Mouse (Mus musculus): ENCODE results near the gene Spop. TPM values are rescaled to one million over a fixed set of nuclear protein-coding genes. Genes with fewer than 3 reads are reported as not detected.

Gene Spop
- polyA plus RNA-seq, 1 experiment = 19.6 TPM

GRCm38 (mm10) chr11:95391201-95391600 is 22.7 kb upstream of the Spop start:
- TF ChIP-seq POLR2A (IDR thresholded peaks at IDR 0.05; ENCODE audit: control insufficient read depth, low read depth, low read length) (no peak), CTCF (IDR thresholded peaks at IDR 0.05; ENCODE audit: control insufficient read depth, insufficient read depth, insufficient replicate concordance, low read depth, low read length) (no peak)

GRCm38 (mm10) chr11:95391743-95392142 is 22.1 kb upstream of the Spop start:
- no peak overlapping the region for H3K4me3 ChIP-seq (ENCODE audit: control insufficient read depth, low read depth, low read length)
- peaks cover 1% of the 10 kb centered on the region; the same call in 1 of the 2 replicates for H3K36me3 ChIP-seq (ENCODE audit: control insufficient read depth, insufficient read depth, low read length)
- TF ChIP-seq CTCF (IDR thresholded peaks at IDR 0.05; ENCODE audit: control insufficient read depth, insufficient read depth, insufficient replicate concordance, low read depth, low read length) (no peak), POLR2A (IDR thresholded peaks at IDR 0.05; ENCODE audit: control insufficient read depth, low read depth, low read length) (no peak)
- H3K27ac ChIP-seq (ENCODE audit: control insufficient read depth, insufficient read depth, low read depth, low read length) = no peak overlapping the region
- no peaks in the 10 kb centered on the region for H3K27me3 ChIP-seq (ENCODE audit: control insufficient read depth, insufficient read depth, low read length)
- H3K4me1 ChIP-seq (ENCODE audit: control insufficient read depth, insufficient read depth, low read length) = no peaks in the 10 kb centered on the region

More at GRCm38 (mm10) chr11:95391201-95391600, 22.7 kb upstream of the Spop start:
- Histone ChIP-seq H3K27ac (ENCODE audit: control insufficient read depth, insufficient read depth, low read depth, low read length) (no peak overlapping the region), H3K4me3 (ENCODE audit: control insufficient read depth, low read depth, low read length) (no peak overlapping the region), H3K4me1 (ENCODE audit: control insufficient read depth, insufficient read depth, low read length) (no peaks in the 10 kb centered on the region), H3K27me3 (ENCODE audit: control insufficient read depth, insufficient read depth, low read length) (no peaks in the 10 kb centered on the region), H3K36me3 (ENCODE audit: control insufficient read depth, insufficient read depth, low read length) (peaks cover 1% of the 10 kb centered on the region; the same call in 1 of the 2 replicates)

GRCm38 (mm10) chr11:95392223-95392667 is 21.6 kb upstream of the Spop start:
- Histone ChIP-seq H3K27ac (ENCODE audit: control insufficient read depth, insufficient read depth, low read depth, low read length) (no peak overlapping the region), H3K4me1 (ENCODE audit: control insufficient read depth, insufficient read depth, low read length) (no peaks in the 10 kb centered on the region), H3K27me3 (ENCODE audit: control insufficient read depth, insufficient read depth, low read length) (no peaks in the 10 kb centered on the region), H3K4me3 (ENCODE audit: control insufficient read depth, low read depth, low read length) (no peak overlapping the region), H3K36me3 (ENCODE audit: control insufficient read depth, insufficient read depth, low read length) (peaks cover 1% of the 10 kb centered on the region; the same call in 1 of the 2 replicates)
- TF ChIP-seq CTCF (IDR thresholded peaks at IDR 0.05; ENCODE audit: control insufficient read depth, insufficient read depth, insufficient replicate concordance, low read depth, low read length) = no peak

GRCm38 (mm10) chr11:95392708-95393499 is 21.0 kb upstream of the Spop start:
- Histone ChIP-seq H3K4me3 (ENCODE audit: control insufficient read depth, low read depth, low read length) (no peak overlapping the region), H3K36me3 (ENCODE audit: control insufficient read depth, insufficient read depth, low read length) (peaks cover 1% of the 10 kb centered on the region; the same call in 1 of the 2 replicates), H3K4me1 (ENCODE audit: control insufficient read depth, insufficient read depth, low read length) (no peaks in the 10 kb centered on the region; the same call in 1 of the 2 replicates), H3K27me3 (ENCODE audit: control insufficient read depth, insufficient read depth, low read length) (no peaks in the 10 kb centered on the region), H3K27ac (ENCODE audit: control insufficient read depth, insufficient read depth, low read depth, low read length) (no peak overlapping the region)
- no peak for TF ChIP-seq CTCF (IDR thresholded peaks at IDR 0.05; ENCODE audit: control insufficient read depth, insufficient read depth, insufficient replicate concordance, low read depth, low read length)
- no peak for TF ChIP-seq POLR2A (IDR thresholded peaks at IDR 0.05; ENCODE audit: control insufficient read depth, low read depth, low read length)

- no peaks in the 10 kb centered on the region for H3K27me3 ChIP-seq (ENCODE audit: control insufficient read depth, insufficient read depth, low read length)
- TF ChIP-seq POLR2A (IDR thresholded peaks at IDR 0.05; ENCODE audit: control insufficient read depth, low read depth, low read length) (no peak), CTCF (IDR thresholded peaks at IDR 0.05; ENCODE audit: control insufficient read depth, insufficient read depth, insufficient replicate concordance, low read depth, low read length) (no peak)
- H3K36me3 ChIP-seq (ENCODE audit: control insufficient read depth, insufficient read depth, low read length) = peaks cover 1% of the 10 kb centered on the region; the same call in 1 of the 2 replicates
- no peak overlapping the region for H3K27ac ChIP-seq (ENCODE audit: control insufficient read depth, insufficient read depth, low read depth, low read length)
- no peak overlapping the region for H3K4me3 ChIP-seq (ENCODE audit: control insufficient read depth, low read depth, low read length)
- peaks cover 2% of the 10 kb centered on the region; the same call in 1 of the 2 replicates for H3K4me1 ChIP-seq (ENCODE audit: control insufficient read depth, insufficient read depth, low read length)
Measured at GRCm38 (mm10) chr11:95393500-95393816, 20.4 kb upstream of the Spop start.

GRCm38 (mm10) chr11:95394112-95394511 is 19.8 kb upstream of the Spop start:
- no peaks in the 10 kb centered on the region for H3K27me3 ChIP-seq (ENCODE audit: control insufficient read depth, insufficient read depth, low read length)

GRCm38 (mm10) chr11:95396548-95396947 is 17.3 kb upstream of the Spop start:
- no peak for TF ChIP-seq CTCF (IDR thresholded peaks at IDR 0.05; ENCODE audit: control insufficient read depth, insufficient read depth, insufficient replicate concordance, low read depth, low read length)
- no peak for TF ChIP-seq POLR2A (IDR thresholded peaks at IDR 0.05; ENCODE audit: control insufficient read depth, low read depth, low read length)
- no peak overlapping the region for H3K27ac ChIP-seq (ENCODE audit: control insufficient read depth, insufficient read depth, low read depth, low read length)

More at GRCm38 (mm10) chr11:95394112-95394511, 19.8 kb upstream of the Spop start:
- Histone ChIP-seq H3K4me3 (ENCODE audit: control insufficient read depth, low read depth, low read length) (no peak overlapping the region), H3K36me3 (ENCODE audit: control insufficient read depth, insufficient read depth, low read length) (peaks cover 1% of the 10 kb centered on the region; the same call in 1 of the 2 replicates), H3K4me1 (ENCODE audit: control insufficient read depth, insufficient read depth, low read length) (peaks cover 2% of the 10 kb centered on the region; the same call in 1 of the 2 replicates), H3K27ac (ENCODE audit: control insufficient read depth, insufficient read depth, low read depth, low read length) (no peak overlapping the region)
- TF ChIP-seq POLR2A (IDR thresholded peaks at IDR 0.05; ENCODE audit: control insufficient read depth, low read depth, low read length) = no peak
- no peak for TF ChIP-seq CTCF (IDR thresholded peaks at IDR 0.05; ENCODE audit: control insufficient read depth, insufficient read depth, insufficient replicate concordance, low read depth, low read length)

More at GRCm38 (mm10) chr11:95396548-95396947, 17.3 kb upstream of the Spop start:
- Histone ChIP-seq H3K27me3 (ENCODE audit: control insufficient read depth, insufficient read depth, low read length) (no peaks in the 10 kb centered on the region), H3K4me3 (ENCODE audit: control insufficient read depth, low read depth, low read length) (no peak overlapping the region), H3K4me1 (ENCODE audit: control insufficient read depth, insufficient read depth, low read length) (peaks cover 2% of the 10 kb centered on the region; the same call in 1 of the 2 replicates), H3K36me3 (ENCODE audit: control insufficient read depth, insufficient read depth, low read length) (no peaks in the 10 kb centered on the region)
